Mouse (Mus musculus) cerebellum, adult 2 months (tissue): ENCODE data around the gene Dnajb8. TPM values are rescaled to one million over a fixed set of nuclear protein-coding genes. Genes with fewer than 3 reads are reported as not detected.

Source experiments
- DNase-seq, 2 experiments: peaks; one replicate each; pipeline ENCODE4 v3.0.0; 2021
- H3K27ac ChIP-seq: fragments of 200-500 bp; 2 replicates; pipeline ENCODE4 v1.5.1; 2012; ENCODE audit warnings: low read length, control low read depth, inconsistent platforms; ENCODE audit not compliant: insufficient read depth
- H3K27me3 ChIP-seq: fragments of 200-500 bp; 2 replicates; pipeline ENCODE4 v1.6.1; 2012; ENCODE audit warnings: inconsistent platforms, mild to moderate bottlenecking, low read length, moderate library complexity; ENCODE audit not compliant: control insufficient read depth, insufficient read depth
- H3K4me1 ChIP-seq: fragments of 200-500 bp; 2 replicates; pipeline ENCODE4 v1.6.1; 2011; ENCODE audit warnings: low read length; ENCODE audit not compliant: control insufficient read depth, insufficient read depth
- H3K4me3 ChIP-seq: fragments of 200-500 bp; replicated peaks from 2 replicates; pipeline ENCODE3; 2011; ENCODE audit warnings: mild to moderate bottlenecking, low read depth, low read length, control low read depth; ENCODE audit not compliant: insufficient read depth
- CTCF ChIP-seq: fragments of 200-500 bp; IDR thresholded peaks from 2 replicates; pipeline ENCODE4 v1.5.1; 2011; ENCODE audit warnings: low read depth, mild to moderate bottlenecking, control low read depth, low read length, moderate library complexity, borderline replicate concordance; ENCODE audit not compliant: insufficient read depth
- POLR2A ChIP-seq: fragments of 200-500 bp; IDR thresholded peaks from 2 replicates; pipeline ENCODE4 v1.6.1; 2011; ENCODE audit warnings: low read length, control low read depth, borderline replicate concordance; ENCODE audit not compliant: insufficient read depth
- WGBS: fragments of 180-500 bp; shearing (Covaris S2); methylation state at CpG from one replicate; pipeline ENCODE4 v1.1.7; 2018; 5-methylcytosine and 5-hydroxymethylcytosine counted together
- polyA plus RNA-seq: library from polyadenylated mRNA; depleted of rRNA; stranded (reverse); fragments of >200 nt; gene quantifications from 2 replicates; pipeline ENCODE4 v1.2.3, GENCODE M21; 2012

Dnajb8 gene
- polyA plus RNA-seq, 1 experiment, result not detected

DNA sequence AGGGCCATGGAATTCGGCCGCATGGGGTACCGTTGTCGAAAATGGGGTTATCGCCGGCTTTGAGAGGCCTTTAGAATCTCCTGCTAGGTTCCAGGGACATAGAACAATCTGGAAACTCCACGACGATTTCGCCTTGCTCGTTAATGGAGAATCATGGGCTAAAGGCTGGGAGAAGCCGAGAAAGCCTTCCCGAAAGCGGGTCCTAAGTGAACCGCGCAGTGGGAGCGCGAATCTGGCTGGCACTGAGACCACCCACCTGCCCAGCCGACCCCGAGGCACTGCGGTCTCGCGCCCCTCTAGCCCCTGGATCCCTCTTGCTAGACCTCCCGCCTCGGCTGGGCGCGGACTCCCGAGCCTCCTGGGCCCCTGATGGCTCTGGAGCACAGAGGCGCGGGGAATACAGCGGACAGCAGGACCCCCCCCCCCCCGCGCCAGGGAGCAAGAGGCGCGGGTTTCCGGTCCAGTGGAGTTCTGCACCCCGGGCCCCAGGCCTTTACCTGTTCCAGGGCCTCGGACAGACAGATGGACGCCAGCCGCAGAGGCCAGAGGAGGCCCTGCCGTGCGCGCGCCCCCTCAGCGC is 25.2 kb upstream of the Dnajb8 start:
- no peak for TF ChIP-seq POLR2A
- TF ChIP-seq CTCF, result no peak
- Histone ChIP-seq H3K27me3 (peaks cover 12% of the 10 kb centered on the region; the same call in 1 of the 2 replicates), H3K27ac (no peak overlapping the region), H3K4me3 (no peak overlapping the region), H3K4me1 (peaks cover 4% of the 10 kb centered on the region; the same call in 1 of the 2 replicates)
- WGBS, result 2% methylated on average over 44 of the region's 44 CpGs
- no peak for DNase-seq

DNA sequence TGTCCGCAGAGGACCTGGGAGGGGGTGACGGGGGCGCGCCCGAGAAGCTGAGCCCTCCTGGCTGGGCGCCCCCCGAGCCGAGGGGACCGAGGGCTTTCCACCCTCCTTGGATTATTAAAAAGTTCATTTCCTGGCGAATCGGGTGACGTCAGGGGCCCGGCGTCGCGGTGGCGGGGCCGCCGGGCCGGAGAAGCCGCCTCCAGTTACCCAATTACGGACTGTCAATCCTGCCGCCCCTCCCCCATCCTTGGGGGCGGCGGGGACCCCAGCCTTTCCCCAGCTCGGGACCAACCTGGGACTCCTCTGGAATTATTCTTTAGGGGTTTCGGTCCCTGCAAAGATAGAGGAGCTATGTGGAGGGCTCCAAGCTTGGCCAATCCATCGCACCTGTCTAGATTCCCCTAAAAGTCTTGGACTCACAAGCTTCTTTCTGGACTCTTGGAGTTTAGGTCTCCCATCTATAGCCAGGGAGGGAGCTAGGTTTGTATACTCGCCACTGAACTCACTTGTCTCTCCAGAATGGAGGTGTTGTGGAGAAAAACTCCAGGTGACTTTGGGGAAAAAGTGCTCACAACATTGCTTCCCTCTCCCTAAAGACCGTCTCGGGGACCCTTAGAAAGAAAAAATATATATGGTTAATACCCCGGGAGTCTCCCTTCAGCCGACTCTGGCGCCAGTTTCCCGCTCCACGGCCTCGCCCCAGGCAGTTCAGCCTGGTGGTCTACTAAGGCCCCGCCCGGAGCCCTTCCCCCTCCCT is 24.6 kb upstream of the Dnajb8 start:
- H3K4me1 ChIP-seq, result peaks cover 4% of the 10 kb centered on the region; the same call in 1 of the 2 replicates
- H3K27ac ChIP-seq, result no peak overlapping the region
- H3K27me3 ChIP-seq, result peaks cover 12% of the 10 kb centered on the region; the same call in 1 of the 2 replicates
- DNase-seq, result peak in 1 of 2 experiments; percentile 4
- H3K4me3 ChIP-seq, result no peak overlapping the region
- 2% methylated on average over 38 of the region's 39 CpGs for WGBS
- TF ChIP-seq CTCF, result no peak
- no peak for TF ChIP-seq POLR2A

DNA sequence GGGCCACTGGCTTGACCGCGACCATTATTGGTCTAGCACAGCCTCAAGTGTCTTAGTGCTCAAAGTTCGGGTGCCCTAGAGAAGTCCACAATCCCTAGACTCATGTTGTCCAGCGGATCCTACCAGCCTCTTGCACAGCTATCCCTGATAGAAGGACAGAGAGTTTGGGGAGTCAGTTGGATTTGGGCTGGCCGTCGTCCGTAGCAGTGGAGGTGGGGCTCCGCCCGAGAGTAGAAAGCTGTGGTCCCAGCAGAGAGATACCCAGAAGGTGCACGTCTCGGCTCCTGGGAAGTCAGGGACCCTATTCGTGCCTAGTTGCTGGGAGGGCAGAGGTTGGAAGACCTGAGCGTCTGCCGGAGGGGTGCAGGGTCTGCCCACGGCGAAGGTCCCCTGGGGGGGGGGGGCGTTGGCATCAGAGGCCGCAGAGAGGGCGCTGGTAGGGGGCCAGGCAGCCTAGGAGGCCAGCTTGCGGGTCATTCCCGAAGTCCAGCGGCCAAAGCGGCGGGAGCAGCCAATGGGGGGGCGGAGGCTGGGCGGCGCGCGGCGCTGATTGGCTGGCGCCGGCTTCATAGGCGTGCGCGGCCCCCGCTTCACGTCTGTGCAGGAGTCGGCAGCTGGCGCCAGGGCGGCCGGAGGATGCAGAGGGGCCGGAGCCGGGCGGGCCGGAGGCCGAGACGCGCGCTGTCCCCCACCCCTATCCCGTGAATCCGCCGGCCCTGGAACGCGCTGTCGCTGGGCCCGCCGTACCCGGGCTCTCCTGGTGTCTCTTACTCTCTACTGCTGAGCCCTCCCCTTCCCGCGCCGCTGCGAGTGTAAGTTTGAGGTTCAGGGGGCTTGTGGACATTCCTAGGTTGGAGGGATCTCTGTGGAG is 23.8 kb upstream of the Dnajb8 start:
- Histone ChIP-seq H3K4me1 (peaks cover 4% of the 10 kb centered on the region; the same call in 1 of the 2 replicates), H3K27me3 (peaks cover 12% of the 10 kb centered on the region; the same call in 1 of the 2 replicates), H3K4me3 (no peak overlapping the region), H3K27ac (no peak overlapping the region)
- no peak for TF ChIP-seq CTCF
- TF ChIP-seq POLR2A, result no peak
- no peak for DNase-seq
- under 1% methylated on average over 51 of the region's 62 CpGs for WGBS

DNA sequence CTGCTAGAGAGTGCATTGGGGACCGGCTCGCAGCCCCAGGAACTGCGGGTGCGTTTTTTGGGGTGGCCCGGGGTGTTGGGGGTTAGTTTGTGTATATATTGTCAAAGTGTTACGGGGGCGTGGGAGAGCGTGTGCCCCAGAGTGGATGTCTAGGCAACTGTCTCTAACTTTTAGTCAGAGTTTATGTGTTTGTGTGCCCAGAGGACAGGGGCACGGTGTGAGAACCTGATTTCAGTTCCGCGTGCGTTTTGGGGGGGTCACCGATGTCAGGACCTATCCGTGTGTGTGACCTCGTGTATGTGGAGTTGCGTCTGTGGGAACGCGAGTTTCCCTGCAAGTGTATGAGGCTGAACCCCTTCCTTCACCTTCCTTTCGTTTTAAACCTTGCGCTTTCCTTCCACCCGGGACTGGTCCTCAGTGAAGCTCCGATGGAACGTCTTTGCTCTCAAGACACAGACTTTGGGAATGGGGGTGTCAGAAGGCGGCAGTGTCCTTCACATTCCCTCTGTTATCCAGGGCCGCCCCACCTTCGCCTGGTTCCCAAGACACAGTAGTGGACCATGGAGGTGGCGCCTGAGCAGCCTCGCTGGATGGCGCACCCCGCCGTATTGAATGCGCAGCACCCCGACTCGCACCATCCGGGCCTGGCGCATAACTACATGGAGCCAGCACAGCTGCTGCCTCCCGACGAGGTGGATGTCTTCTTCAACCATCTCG is 22.9 kb upstream of the Dnajb8 start:
- peaks cover 4% of the 10 kb centered on the region; the same call in 1 of the 2 replicates for H3K4me1 ChIP-seq
- no peak overlapping the region for H3K27ac ChIP-seq
- 2% methylated on average over 39 of the region's 39 CpGs for WGBS
- TF ChIP-seq POLR2A (no peak), CTCF (no peak)
- DNase-seq, result no peak
- H3K4me3 ChIP-seq, result no peak overlapping the region
- peaks cover 7% of the 10 kb centered on the region; the same call in 1 of the 2 replicates for H3K27me3 ChIP-seq

DNA sequence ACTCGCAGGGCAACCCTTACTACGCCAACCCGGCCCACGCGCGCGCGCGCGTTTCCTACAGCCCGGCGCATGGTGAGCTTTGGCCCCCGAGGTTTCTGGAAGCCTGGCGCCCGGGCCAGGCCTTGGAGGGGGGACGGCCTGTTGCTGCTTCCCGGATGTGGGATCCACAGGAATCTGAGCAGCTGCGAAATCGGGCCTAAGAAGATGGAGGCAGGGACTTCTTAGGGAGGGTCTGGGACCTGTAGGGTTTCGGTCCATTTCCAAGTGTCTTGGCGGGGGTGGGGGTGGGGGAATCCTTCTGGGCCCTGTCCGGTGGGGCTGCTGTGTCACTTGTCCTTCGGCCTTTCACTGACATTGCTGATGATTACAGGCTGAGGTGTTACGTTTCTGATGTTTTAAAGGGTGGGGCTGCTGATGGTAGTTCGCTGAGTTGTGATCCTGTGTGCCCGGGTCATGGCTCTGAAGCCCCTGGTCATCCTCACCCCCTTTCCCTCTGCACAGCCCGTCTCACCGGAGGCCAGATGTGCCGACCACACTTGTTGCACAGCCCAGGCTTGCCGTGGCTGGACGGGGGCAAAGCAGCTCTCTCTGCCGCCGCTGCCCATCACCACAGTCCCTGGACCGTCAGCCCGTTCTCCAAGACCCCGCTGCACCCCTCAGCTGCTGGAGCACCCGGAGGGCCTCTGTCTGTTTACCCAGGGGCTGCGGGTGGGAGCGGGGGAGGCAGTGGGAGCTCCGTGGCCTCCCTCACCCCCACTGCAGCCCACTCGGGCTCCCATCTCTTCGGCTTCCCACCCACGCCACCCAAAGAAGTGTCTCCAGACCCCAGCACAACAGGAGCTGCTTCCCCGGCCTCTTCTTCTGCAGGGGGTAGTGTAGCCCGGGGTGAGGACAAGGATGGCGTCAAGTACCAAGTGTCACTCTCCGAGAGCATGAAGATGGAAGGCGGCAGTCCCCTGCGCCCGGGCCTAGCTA is 22.1 kb upstream of the Dnajb8 start:
- no peak for DNase-seq
- 5% methylated on average over 50 of the region's 50 CpGs for WGBS
- no peak for TF ChIP-seq CTCF
- TF ChIP-seq POLR2A, result no peak

More for the DNA sequence above, 22.1 kb upstream of the Dnajb8 start:
- Histone ChIP-seq H3K27ac (no peak overlapping the region), H3K27me3 (peaks cover 5% of the 10 kb centered on the region; the same call in 1 of the 2 replicates), H3K4me3 (no peak overlapping the region), H3K4me1 (peaks cover 4% of the 10 kb centered on the region; the same call in 1 of the 2 replicates)
